Mouse (Mus musculus) kidney, postnatal 0 days (tissue): ENCODE data around the gene Gm13090. TPM values are rescaled to one million over a fixed set of nuclear protein-coding genes. Genes with fewer than 3 reads are reported as not detected.

ENCODE experiments used
- ATAC-seq: fragments of 200-750 bp; cut with Nextera tagmentation; replicated peaks from 2 replicates; pipeline ENCODE4 v1.8.0; 2017; ENCODE audit warnings: low read depth, moderate number of reproducible peaks, moderate TSS enrichment, moderate library complexity; ENCODE audit not compliant: low FRiP score
- DNase-seq: peaks from one replicate; pipeline ENCODE4 v3.0.0-alpha.2; 2016; ENCODE audit warnings: low spot score
- H3K27ac ChIP-seq: fragments of 300-500 bp; sonication (generic); 2 replicates; pipeline ENCODE4 v1.5.1; 2014; ENCODE audit warnings: mild to moderate bottlenecking
- H3K27me3 ChIP-seq: fragments of 300-500 bp; sonication (generic); 2 replicates; pipeline ENCODE4 v1.6.1; 2014; ENCODE audit warnings: low read length, mixed read lengths; ENCODE audit not compliant: insufficient read depth
- H3K36me3 ChIP-seq: fragments of 300-500 bp; sonication (generic); 2 replicates; pipeline ENCODE4 v1.6.1; 2014; ENCODE audit warnings: low read length, mixed read lengths; ENCODE audit not compliant: insufficient read depth
- H3K4me1 ChIP-seq: fragments of 300-500 bp; sonication (generic); replicated peaks from 2 replicates; pipeline ENCODE4 v1.6.1; 2014; ENCODE audit warnings: antibody characterized with exemption, low read length, mixed read lengths; ENCODE audit not compliant: insufficient read depth
- H3K4me2 ChIP-seq: fragments of 300-500 bp; sonication (generic); 2 replicates; pipeline ENCODE4 v1.6.1; 2014; ENCODE audit warnings: mild to moderate bottlenecking, low read length, moderate library complexity, mixed read lengths
- H3K4me3 ChIP-seq: fragments of 300-500 bp; sonication (generic); replicated peaks from 2 replicates; pipeline ENCODE4 v1.5.1; 2014; ENCODE audit warnings: low read depth, low read length
- H3K9ac ChIP-seq: fragments of 300-500 bp; sonication (generic); 2 replicates; pipeline ENCODE4 v1.6.1; 2014; ENCODE audit warnings: low read depth, low read length
- H3K9me3 ChIP-seq: fragments of 300-500 bp; sonication (generic); replicated peaks from 2 replicates; pipeline ENCODE4 v1.6.1; 2016; ENCODE audit warnings: low read length, inconsistent platforms, mixed read lengths
- CTCF ChIP-seq: IDR thresholded peaks from 2 replicates; pipeline ENCODE4 v1.5.1; 2016; ENCODE audit warnings: antibody characterized with exemption, low read depth, mild to moderate bottlenecking, moderate library complexity
- WGBS: fragments of 180-500 bp; shearing (Covaris S2); extraction: QIAGEN DNeasy Blood & Tissue Kit; methylation state at CpG from one replicate; pipeline ENCODE4 v1.1.7; 2014; 5-methylcytosine and 5-hydroxymethylcytosine counted together
- polyA plus RNA-seq: library from polyadenylated mRNA; unstranded; fragments of >200 nt; fragmentation: Nextera tagmentation; extraction: Ambion mirVana; gene quantifications from 2 replicates; pipeline ENCODE4 v1.2.1, GENCODE M21; 2015

The Gm13090 gene
- polyA plus RNA-seq: 0.32 TPM in 1 of 2 replicates, not detected in the other

DNA sequence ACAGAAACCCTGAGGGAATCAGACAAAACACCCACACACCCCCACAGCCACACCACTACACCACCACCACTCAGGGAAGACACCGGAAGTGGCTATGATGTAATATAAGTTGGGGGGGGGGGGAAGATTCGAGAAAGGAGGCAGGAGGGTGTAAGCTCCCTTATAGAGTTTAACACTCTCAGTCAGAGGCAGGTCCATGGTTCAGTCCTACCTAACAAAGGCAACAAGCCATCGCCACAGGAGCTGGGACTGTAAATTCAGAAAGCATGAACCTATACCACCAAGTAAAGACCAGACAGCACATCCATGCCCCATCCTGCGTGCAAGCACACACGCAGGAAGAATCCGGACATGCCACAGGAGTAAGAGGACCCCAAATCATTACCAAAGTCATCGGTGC lies at the start of gene Gm13090:
Gene Gm13090 (plus strand): TSS at position 301 of the 400 bp plus-strand sequence.
- TF ChIP-seq CTCF: no peak
- WGBS: 90% methylated on average over 7 of the region's 7 CpGs
- ATAC-seq: no peak
- no peak within 1 kb of the TSS for H3K27ac ChIP-seq
- H3K9me3 ChIP-seq: no peaks in the 10 kb centered on the region
- no peaks in the 10 kb centered on the region for H3K4me1 ChIP-seq
- no peak within 1 kb of the TSS for H3K4me2 ChIP-seq
- no peak within 1 kb of the TSS for H3K9ac ChIP-seq
- H3K27me3 ChIP-seq: no peaks in the 10 kb centered on the region
- H3K36me3 ChIP-seq: no peaks in the 10 kb centered on the region
- no peak for DNase-seq
- no peak within 1 kb of the TSS for H3K4me3 ChIP-seq

- Histone ChIP-seq H3K27me3 (no peaks in the 10 kb centered on the region), H3K36me3 (0 out of 2 replicates have a peak, but pooled peaks cover 3% of the 10 kb centered on the region), H3K4me2 (no peak overlapping the region), H3K9ac (no peak overlapping the region), H3K9me3 (no peaks in the 10 kb centered on the region), H3K4me1 (peaks cover 9% of the 10 kb centered on the region), H3K4me3 (no peak overlapping the region), H3K27ac (no peak overlapping the region)
- 82% methylated on average over 5 of the region's 5 CpGs for WGBS
- ATAC-seq (no peak), DNase-seq (no peak)
- TF ChIP-seq CTCF: no peak
These were observed 47.9 kb upstream of the Gm13090 start for GRCm38 (mm10) chr4:151041506-151041905.

- peak overlapping the region; percentile 99 for H3K4me2 ChIP-seq
- H3K27me3 ChIP-seq: no peaks in the 10 kb centered on the region
- no peaks in the 10 kb centered on the region for H3K9me3 ChIP-seq
- H3K36me3 ChIP-seq: peaks cover 14% of the 10 kb centered on the region; the same call in 1 of the 2 replicates
- H3K9ac ChIP-seq: peak overlapping the region; percentile 76; the same call in 1 of the 2 replicates
- no peak for TF ChIP-seq CTCF
- H3K4me3 ChIP-seq: peak overlapping the region; percentile 56
- DNase-seq (peak; percentile 12), ATAC-seq (no peak)
- no peak overlapping the region for H3K27ac ChIP-seq
- peaks cover 9% of the 10 kb centered on the region for H3K4me1 ChIP-seq
- 34% methylated on average over 5 of the region's 5 CpGs for WGBS
These were observed 46.1 kb upstream of the Gm13090 start for GRCm38 (mm10) chr4:151043281-151043680.

- peak; percentile 97 for DNase-seq
- ATAC-seq: peak; percentile 98
- under 1% methylated on average over 79 of the region's 79 CpGs for WGBS
These were observed 45.1 kb upstream of the Gm13090 start, which contains the start of gene Per3 for GRCm38 (mm10) chr4:151044037-151044943. Gene Per3, minus strand, starts transcription at chr4:151044665.

DNA sequence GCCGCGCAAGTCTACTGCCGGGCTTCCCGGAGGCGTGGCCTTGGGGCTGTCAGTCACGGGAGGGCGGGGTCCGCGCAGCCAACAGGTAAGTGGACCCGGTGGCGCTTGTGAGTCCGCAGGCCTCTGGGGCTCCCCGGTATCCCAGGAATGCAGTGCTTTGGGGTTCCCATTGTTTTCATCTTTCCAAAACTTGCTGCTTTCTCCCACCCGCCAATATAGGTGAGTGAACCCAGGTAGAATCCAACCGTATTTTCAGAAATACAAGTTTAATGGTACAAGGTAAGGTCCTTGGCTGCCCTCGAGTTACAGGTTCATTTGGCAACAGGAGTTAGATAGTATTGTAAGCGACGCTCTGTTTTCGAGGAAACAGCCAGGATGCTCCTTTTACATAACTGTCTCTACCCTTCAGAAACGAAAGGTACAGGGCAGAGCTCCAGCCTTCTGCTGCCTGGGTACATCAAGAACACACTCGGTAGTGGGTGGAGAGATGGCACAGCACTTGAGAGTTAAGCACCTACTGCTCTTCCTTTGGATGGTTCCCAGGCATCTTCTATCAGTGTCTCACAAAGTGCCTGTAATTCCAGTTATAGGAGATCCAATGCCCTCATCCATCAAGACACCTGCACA lies 44.3 kb upstream of the Gm13090 start:
- H3K27ac ChIP-seq: peak overlapping the region; percentile 76; the same call in 1 of the 2 replicates
- H3K4me2 ChIP-seq: peak overlapping the region; percentile 99
- peaks cover 28% of the 10 kb centered on the region for H3K36me3 ChIP-seq
- H3K4me1 ChIP-seq: peaks cover 9% of the 10 kb centered on the region
- no peaks in the 10 kb centered on the region for H3K27me3 ChIP-seq
- ATAC-seq (no peak), DNase-seq (no peak)
- WGBS: 6% methylated on average over 21 of the region's 21 CpGs
- H3K9ac ChIP-seq: peak overlapping the region; percentile 76; the same call in 1 of the 2 replicates
- H3K9me3 ChIP-seq: no peaks in the 10 kb centered on the region
- TF ChIP-seq CTCF: no peak
- H3K4me3 ChIP-seq: peak overlapping the region; percentile 56

More at GRCm38 (mm10) chr4:151044037-151044943, 45.1 kb upstream of the Gm13090 start, which contains the start of gene Per3:
- H3K4me1 ChIP-seq: peaks cover 9% of the 10 kb centered on the region
- peak within 1 kb of the TSS; percentile 76 for H3K9ac ChIP-seq
- H3K4me3 ChIP-seq: peak within 1 kb of the TSS; percentile 56
- peak within 1 kb of the TSS; percentile 76; the same call in 1 of the 2 replicates for H3K27ac ChIP-seq
- H3K27me3 ChIP-seq: no peaks in the 10 kb centered on the region
- H3K9me3 ChIP-seq: no peaks in the 10 kb centered on the region
- peaks cover 21% of the 10 kb centered on the region for H3K36me3 ChIP-seq
- peak within 1 kb of the TSS; percentile 99 for H3K4me2 ChIP-seq
- no peak for TF ChIP-seq CTCF

DNA sequence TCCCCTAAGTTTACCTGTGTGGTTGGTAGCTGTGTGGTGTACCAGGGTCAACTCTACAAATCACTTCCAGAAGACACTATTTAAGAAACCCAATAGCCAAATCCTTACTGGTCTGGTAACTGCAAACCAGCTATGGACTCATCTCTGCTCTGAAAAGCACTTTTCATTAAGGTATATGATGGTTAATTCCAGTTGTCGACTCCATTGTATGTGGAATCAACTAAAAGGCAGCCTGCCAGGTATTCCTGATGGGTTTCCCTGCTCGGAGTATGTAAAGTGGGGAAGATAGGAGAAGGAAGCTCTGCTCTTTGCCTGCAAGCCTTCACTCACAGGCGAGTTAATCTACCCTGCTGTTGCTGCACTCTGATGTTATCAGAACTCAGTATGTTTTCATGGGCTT lies 42.8 kb upstream of the Gm13090 start:
- 90% methylated on average over 3 of the region's 3 CpGs for WGBS
- H3K27ac ChIP-seq: no peak overlapping the region
- no peak for ATAC-seq

More for the DNA sequence above, 42.8 kb upstream of the Gm13090 start:
- no peak for TF ChIP-seq CTCF
- no peak for DNase-seq
- no peak overlapping the region for H3K4me2 ChIP-seq
- H3K27me3 ChIP-seq: no peaks in the 10 kb centered on the region
- H3K4me3 ChIP-seq: no peak overlapping the region
- no peaks in the 10 kb centered on the region for H3K9me3 ChIP-seq
- peaks cover 9% of the 10 kb centered on the region for H3K4me1 ChIP-seq
- no peak overlapping the region for H3K9ac ChIP-seq
- H3K36me3 ChIP-seq: peaks cover 35% of the 10 kb centered on the region
